Mouse (Mus musculus) embryonic facial prominence, embryonic 14.5 days (tissue): ENCODE measurements at regions not wholly inside any gene's neighbourhood (a gene's known extent, or its start where the extent isn't known, plus 50 kb on each side); places are given as distances from the start of the nearest gene placed in this dataset.
A peak's percentile ranks its signal among the peaks of the same experiment; 100 is the strongest.

Experiments used
- ATAC-seq: fragments of 200-750 bp; cut with Nextera tagmentation; 2 replicates; pipeline ENCODE4 v1.8.0; 2017; ENCODE audit warnings: low read depth, moderate number of reproducible peaks, moderate TSS enrichment
- DNase-seq: peaks from one replicate; pipeline ENCODE4 v3.0.0-alpha.2; 2015; ENCODE audit warnings: low spot score
- H3K27ac ChIP-seq: fragments of 300-500 bp; sonication (generic); replicated peaks from 2 replicates; pipeline ENCODE4 v1.5.1; 2014; ENCODE audit warnings: low read depth, mild to moderate bottlenecking, low read length, moderate library complexity
- H3K27me3 ChIP-seq: fragments of 300-500 bp; sonication (generic); replicated peaks from 2 replicates; pipeline ENCODE4 v1.6.1; 2014; ENCODE audit warnings: low read length; ENCODE audit not compliant: control insufficient read depth, insufficient read depth
- H3K36me3 ChIP-seq: fragments of 300-500 bp; sonication (generic); 2 replicates; pipeline ENCODE4 v1.6.1; 2014; ENCODE audit warnings: low read length, mixed read lengths; ENCODE audit not compliant: control insufficient read depth, insufficient read depth
- H3K4me1 ChIP-seq: fragments of 300-500 bp; sonication (generic); 2 replicates; pipeline ENCODE4 v1.6.1; 2014; ENCODE audit warnings: antibody characterized with exemption, low read length; ENCODE audit not compliant: control insufficient read depth, insufficient read depth
- H3K4me2 ChIP-seq: fragments of 300-500 bp; sonication (generic); 2 replicates; pipeline ENCODE4 v1.6.1; 2014; ENCODE audit warnings: low read depth, mild to moderate bottlenecking, low read length, moderate library complexity, mixed read lengths
- H3K4me3 ChIP-seq: fragments of 300-500 bp; sonication (generic); 2 replicates; pipeline ENCODE4 v1.5.1; 2014; ENCODE audit warnings: low read depth, mild to moderate bottlenecking, low read length
- H3K9ac ChIP-seq: fragments of 300-500 bp; sonication (generic); 2 replicates; pipeline ENCODE4 v1.6.1; 2014; ENCODE audit warnings: low read depth, mild to moderate bottlenecking, low read length, moderate library complexity, mixed read lengths
- H3K9me3 ChIP-seq: fragments of 300-500 bp; sonication (generic); 2 replicates; pipeline ENCODE4 v1.6.1; 2016; ENCODE audit warnings: low read length; ENCODE audit not compliant: control insufficient read depth
- WGBS: fragments of 180-500 bp; shearing (Covaris S2); extraction: QIAGEN DNeasy Blood & Tissue Kit; methylation state at CpG from one replicate; pipeline ENCODE4 v1.1.7; 2014; 5-methylcytosine and 5-hydroxymethylcytosine counted together

DNA sequence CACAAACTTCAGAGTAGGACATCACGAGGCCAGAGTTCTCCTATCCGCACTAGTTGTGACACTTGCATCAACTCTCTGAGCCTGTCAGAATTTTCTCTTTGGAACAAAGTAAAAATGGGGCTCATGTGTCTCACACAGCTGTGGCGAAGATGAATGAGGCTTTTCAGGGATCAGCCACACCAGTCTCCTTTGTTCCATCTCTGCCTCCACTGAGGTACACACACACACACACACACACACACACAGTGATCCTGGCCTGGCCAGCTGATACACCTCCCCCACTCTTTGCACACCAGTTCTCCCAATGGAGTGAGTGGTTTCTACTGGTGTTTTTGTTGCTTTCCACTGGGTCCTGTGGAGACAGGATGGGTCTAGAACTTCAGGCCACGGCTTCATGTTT lies 105.9 kb upstream of the D7Ertd443e start:
- no peak overlapping the region for H3K4me3 ChIP-seq
- ATAC-seq (no peak), DNase-seq (no peak)
- no peak overlapping the region for H3K9ac ChIP-seq
- H3K36me3 ChIP-seq, result no peaks in the 10 kb centered on the region
- no peak overlapping the region for H3K4me2 ChIP-seq
- no peak overlapping the region for H3K27ac ChIP-seq
- no peaks in the 10 kb centered on the region for H3K9me3 ChIP-seq
- 60% methylated on average over 4 of the region's 4 CpGs for WGBS
- no peaks in the 10 kb centered on the region for H3K4me1 ChIP-seq
- H3K27me3 ChIP-seq, result no peaks in the 10 kb centered on the region

DNA sequence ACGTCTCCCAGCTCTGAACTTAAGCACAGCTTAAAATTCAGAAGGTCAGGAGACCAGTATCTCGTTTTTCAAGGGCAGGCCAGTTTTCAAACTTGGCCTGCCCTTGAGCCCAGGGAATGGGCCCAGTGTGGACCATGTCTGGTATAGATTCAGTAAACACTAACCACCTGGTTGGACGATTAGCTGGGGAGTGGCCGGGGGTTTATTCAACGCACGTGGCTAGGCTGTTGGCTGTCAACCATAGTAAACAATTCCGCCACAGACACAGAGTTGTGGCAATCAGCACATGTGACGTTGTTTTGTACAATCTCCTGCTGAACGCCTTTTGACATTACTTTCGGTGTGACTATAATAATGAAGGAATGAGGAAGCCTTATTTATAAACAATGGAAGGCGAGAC lies 111.8 kb upstream of the D7Ertd443e start:
- no peak for ATAC-seq
- no peak overlapping the region for H3K9ac ChIP-seq
- H3K4me1 ChIP-seq, result peaks cover 9% of the 10 kb centered on the region; the same call in 1 of the 2 replicates
- 51% methylated on average over 11 of the region's 11 CpGs for WGBS
- H3K4me2 ChIP-seq, result no peak overlapping the region
- H3K27ac ChIP-seq, result no peak overlapping the region
- no peak for DNase-seq
- no peak overlapping the region for H3K4me3 ChIP-seq
- no peaks in the 10 kb centered on the region for H3K27me3 ChIP-seq
- no peaks in the 10 kb centered on the region for H3K36me3 ChIP-seq
- no peaks in the 10 kb centered on the region for H3K9me3 ChIP-seq

DNA sequence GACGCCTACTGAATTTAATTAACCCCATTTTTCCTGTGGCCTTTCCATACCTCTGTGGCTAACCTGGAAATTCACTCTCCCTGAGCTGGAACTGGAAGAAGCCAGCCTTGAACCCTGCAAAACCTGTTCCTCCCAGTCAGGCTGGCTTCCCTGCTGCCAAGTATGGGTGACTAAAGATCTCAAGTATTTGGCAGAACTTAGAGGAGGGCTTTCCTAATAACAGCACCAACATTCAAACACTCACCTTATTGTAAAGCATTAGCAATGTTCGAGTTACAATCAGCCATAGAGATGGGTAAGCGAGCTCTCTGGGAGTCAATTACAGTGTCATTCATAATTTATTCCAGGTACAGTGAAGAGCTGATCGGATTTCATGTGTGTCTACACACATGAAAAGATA lies 112.4 kb upstream of the D7Ertd443e start:
- 46% methylated on average over 4 of the region's 4 CpGs for WGBS
- no peaks in the 10 kb centered on the region for H3K27me3 ChIP-seq
- peak; percentile 61; the same call in 1 of the 2 replicates for ATAC-seq
- H3K9me3 ChIP-seq, result no peaks in the 10 kb centered on the region
- no peak overlapping the region for H3K27ac ChIP-seq
- peak; percentile 44 for DNase-seq
- H3K4me3 ChIP-seq, result no peak overlapping the region
- H3K9ac ChIP-seq, result no peak overlapping the region
- no peak overlapping the region for H3K4me2 ChIP-seq
- H3K4me1 ChIP-seq, result peaks cover 9% of the 10 kb centered on the region; the same call in 1 of the 2 replicates
- no peaks in the 10 kb centered on the region for H3K36me3 ChIP-seq

DNA sequence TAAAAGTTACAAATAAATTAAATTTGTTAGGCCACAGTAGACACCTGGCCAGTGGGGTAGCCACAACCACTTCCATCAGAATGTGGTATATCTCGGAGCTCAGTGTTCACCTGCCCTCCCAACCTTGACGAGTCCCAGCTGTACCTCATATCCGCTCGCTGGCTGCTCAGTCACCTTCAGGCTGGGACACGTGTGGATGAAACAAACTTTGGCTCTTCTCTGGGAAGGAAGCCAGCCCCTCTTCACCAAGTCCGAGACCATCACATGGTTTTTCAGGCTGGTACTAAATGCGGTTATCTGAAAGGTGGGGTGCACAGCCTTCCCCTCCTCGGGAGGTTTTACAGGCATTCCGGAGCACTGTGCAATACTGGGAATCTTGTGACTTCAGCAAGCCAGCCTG lies 113.3 kb upstream of the D7Ertd443e start:
- no peak for ATAC-seq
- WGBS, result 34% methylated on average over 9 of the region's 9 CpGs
- H3K27ac ChIP-seq, result no peak overlapping the region
- no peak for DNase-seq
- no peak overlapping the region for H3K9ac ChIP-seq
- H3K4me1 ChIP-seq, result peaks cover 9% of the 10 kb centered on the region; the same call in 1 of the 2 replicates
- no peaks in the 10 kb centered on the region for H3K27me3 ChIP-seq
- no peaks in the 10 kb centered on the region for H3K36me3 ChIP-seq
- no peak overlapping the region for H3K4me3 ChIP-seq
- no peak overlapping the region for H3K4me2 ChIP-seq
- H3K9me3 ChIP-seq, result no peaks in the 10 kb centered on the region

DNA sequence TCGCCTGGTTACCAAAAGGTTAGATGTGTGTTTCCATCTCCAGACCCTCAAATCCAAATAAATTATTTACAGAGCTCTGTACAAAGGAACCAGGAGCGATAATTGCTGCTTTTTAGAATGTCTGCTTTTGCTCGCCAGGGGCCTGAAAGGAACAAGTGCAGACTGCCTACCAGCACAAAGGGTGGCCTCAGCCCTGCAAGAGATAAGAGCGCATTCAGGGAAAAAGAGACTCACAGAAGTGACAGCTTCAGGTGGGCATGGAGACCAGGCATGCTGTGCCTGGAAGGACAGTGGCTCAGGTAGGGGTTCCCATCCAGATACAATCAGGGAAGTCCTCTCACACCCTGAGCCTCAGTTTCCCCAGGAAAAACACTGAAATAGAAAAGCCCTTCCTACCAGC lies 114.0 kb upstream of the D7Ertd443e start:
- Histone ChIP-seq H3K9me3 (no peaks in the 10 kb centered on the region), H3K9ac (no peak overlapping the region), H3K4me2 (no peak overlapping the region), H3K4me1 (peaks cover 9% of the 10 kb centered on the region; the same call in 1 of the 2 replicates), H3K27ac (no peak overlapping the region), H3K27me3 (no peaks in the 10 kb centered on the region), H3K36me3 (no peaks in the 10 kb centered on the region), H3K4me3 (no peak overlapping the region)
- 36% methylated on average over 4 of the region's 4 CpGs for WGBS
- ATAC-seq (no peak), DNase-seq (no peak)

DNA sequence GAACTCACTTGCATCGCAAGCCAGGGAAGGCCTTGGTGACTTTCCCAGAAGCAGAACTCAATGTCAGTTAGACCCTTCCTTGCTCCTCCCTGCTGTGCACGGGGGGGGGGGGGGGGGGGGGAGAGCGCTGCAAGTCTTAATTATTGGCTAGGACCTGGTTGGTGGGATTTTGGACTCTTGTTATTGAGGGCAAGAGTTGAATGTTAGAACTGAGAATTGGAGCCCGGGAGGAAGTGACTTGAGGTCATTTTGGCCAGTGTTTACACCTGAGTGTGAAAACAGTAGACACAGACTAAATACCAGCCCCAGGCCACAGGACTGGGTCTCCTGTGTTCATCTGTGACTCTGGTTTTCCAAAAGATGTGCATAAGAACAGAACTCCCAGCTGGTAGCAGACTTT lies 114.7 kb upstream of the D7Ertd443e start:
- Histone ChIP-seq H3K27ac (no peak overlapping the region), H3K9ac (no peak overlapping the region), H3K27me3 (no peaks in the 10 kb centered on the region), H3K4me3 (no peak overlapping the region), H3K9me3 (no peaks in the 10 kb centered on the region), H3K4me1 (peaks cover 9% of the 10 kb centered on the region; the same call in 1 of the 2 replicates), H3K36me3 (no peaks in the 10 kb centered on the region), H3K4me2 (no peak overlapping the region)
- ATAC-seq, result no peak
- 37% methylated on average over 4 of the region's 4 CpGs for WGBS
- DNase-seq, result no peak

DNA sequence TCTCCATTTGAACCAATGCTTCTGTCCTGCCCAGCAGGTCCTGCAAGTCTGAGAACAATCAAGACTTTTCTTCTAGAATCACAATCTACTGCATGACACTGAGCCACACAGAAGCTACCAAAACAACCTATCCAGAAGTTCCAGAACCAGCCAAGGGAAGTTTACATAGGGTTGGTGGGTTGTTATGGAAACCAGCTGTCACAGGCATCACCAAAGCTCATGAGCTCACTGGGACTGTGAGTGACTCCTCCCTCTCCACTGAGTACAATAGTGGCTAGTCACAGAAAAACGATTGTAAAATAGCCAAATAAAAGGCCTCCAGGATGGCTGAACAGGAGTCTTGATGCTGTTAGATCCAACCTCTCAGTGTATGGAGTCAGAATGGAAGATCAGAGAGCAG lies 115.6 kb upstream of the D7Ertd443e start:
- peaks cover 9% of the 10 kb centered on the region; the same call in 1 of the 2 replicates for H3K4me1 ChIP-seq
- H3K36me3 ChIP-seq, result no peaks in the 10 kb centered on the region
- no peak overlapping the region for H3K4me2 ChIP-seq
- H3K27ac ChIP-seq, result no peak overlapping the region
- no peak overlapping the region for H3K4me3 ChIP-seq
- DNase-seq (peak; percentile 46), ATAC-seq (0 out of 2 replicates have a peak, but pooled peaks have one; percentile 48)
- 15% methylated on average over 1 of the region's 1 CpGs for WGBS
- H3K9ac ChIP-seq, result no peak overlapping the region
- no peaks in the 10 kb centered on the region for H3K9me3 ChIP-seq
- no peaks in the 10 kb centered on the region for H3K27me3 ChIP-seq

DNA sequence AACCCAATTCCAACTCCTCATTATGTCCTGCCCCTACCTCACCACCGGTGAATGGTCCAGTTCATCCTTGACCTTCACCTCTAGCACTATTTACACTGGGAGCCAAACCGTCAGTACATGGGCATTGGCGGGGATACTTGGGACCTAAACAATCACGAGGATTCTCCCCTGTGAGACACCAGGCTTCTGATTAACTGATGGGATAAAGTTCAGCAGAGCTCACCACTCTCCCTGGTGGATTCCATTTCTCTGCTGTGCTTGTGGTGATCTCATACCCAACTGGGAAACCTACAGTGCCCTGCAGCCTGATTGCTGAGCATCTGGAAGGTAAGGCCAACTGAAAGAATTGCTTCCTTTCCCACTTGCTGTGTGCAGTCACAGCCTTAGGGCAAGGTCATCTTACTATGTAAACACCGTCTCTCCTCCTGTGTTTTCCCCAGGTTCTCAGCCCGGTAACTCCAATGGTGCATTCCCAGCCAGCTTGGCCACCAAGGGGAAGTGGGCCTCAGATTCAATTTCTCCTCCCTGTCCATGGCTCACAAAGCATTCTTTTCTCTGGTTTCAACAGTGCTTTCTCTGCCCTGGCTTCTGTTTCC lies 125.0 kb upstream of the D7Ertd443e start:
- no peak for ATAC-seq
- 51% methylated on average over 6 of the region's 6 CpGs for WGBS
- no peak overlapping the region for H3K4me2 ChIP-seq

DNA sequence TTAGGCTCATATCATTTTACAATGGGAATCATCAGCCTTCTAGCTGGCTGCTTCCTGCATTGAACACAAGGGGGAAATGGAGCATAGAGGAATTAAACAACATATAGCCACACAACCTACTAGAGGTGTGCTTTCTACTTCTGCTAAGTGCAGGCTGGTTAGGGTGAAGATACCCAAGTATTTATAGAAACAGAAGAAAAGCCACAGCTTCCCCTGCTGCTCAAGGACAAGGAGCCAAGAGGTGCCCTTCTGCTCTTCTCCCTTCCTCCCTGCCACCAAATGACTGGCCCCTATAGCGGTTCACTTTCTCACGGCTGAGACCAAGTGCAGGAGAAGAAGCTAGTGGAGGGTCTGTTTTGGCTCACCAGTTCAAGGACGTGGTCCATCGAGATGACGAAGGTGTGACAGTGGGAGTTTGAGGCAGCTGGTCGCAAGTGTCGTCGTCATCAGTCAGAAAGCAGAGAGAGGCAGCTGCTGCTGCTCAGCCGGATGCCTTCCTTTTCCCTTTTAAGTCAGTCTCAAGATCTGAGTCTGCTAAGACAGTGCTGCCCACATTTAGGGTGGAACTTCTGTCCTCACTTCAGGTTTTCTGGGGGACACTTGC lies 134.0 kb upstream of the D7Ertd443e start:
- DNase-seq (no peak), ATAC-seq (no peak)
- no peak overlapping the region for H3K4me2 ChIP-seq
- no peaks in the 10 kb centered on the region for H3K4me1 ChIP-seq
- H3K27ac ChIP-seq, result no peak overlapping the region
- H3K9ac ChIP-seq, result no peak overlapping the region
- H3K4me3 ChIP-seq, result no peak overlapping the region
- H3K9me3 ChIP-seq, result no peaks in the 10 kb centered on the region
- WGBS, result 84% methylated on average over 9 of the region's 9 CpGs
- no peaks in the 10 kb centered on the region for H3K27me3 ChIP-seq
- no peaks in the 10 kb centered on the region for H3K36me3 ChIP-seq

More for the DNA sequence above, 125.0 kb upstream of the D7Ertd443e start:
- Histone ChIP-seq H3K9me3 (no peaks in the 10 kb centered on the region), H3K4me3 (no peak overlapping the region), H3K36me3 (no peaks in the 10 kb centered on the region), H3K27ac (no peak overlapping the region), H3K27me3 (no peaks in the 10 kb centered on the region), H3K9ac (no peak overlapping the region), H3K4me1 (no peaks in the 10 kb centered on the region)
- DNase-seq, result no peak
